Mouse (Mus musculus): ENCODE results near the gene Lysmd2. TPM values are rescaled to one million over a fixed set of nuclear protein-coding genes. Genes with fewer than 3 reads are reported as not detected.
A peak's percentile ranks its signal among the peaks of the same experiment; 100 is the strongest.
"Not testable (repeated sequence)": the region's sequence is repeated elsewhere in the genome, so short reads cannot be mapped to it uniquely, and the experiment has no call there.

The Lysmd2 gene
- polyA plus RNA-seq, 1 experiment from 2014 or later, result 31.5 TPM

DNA sequence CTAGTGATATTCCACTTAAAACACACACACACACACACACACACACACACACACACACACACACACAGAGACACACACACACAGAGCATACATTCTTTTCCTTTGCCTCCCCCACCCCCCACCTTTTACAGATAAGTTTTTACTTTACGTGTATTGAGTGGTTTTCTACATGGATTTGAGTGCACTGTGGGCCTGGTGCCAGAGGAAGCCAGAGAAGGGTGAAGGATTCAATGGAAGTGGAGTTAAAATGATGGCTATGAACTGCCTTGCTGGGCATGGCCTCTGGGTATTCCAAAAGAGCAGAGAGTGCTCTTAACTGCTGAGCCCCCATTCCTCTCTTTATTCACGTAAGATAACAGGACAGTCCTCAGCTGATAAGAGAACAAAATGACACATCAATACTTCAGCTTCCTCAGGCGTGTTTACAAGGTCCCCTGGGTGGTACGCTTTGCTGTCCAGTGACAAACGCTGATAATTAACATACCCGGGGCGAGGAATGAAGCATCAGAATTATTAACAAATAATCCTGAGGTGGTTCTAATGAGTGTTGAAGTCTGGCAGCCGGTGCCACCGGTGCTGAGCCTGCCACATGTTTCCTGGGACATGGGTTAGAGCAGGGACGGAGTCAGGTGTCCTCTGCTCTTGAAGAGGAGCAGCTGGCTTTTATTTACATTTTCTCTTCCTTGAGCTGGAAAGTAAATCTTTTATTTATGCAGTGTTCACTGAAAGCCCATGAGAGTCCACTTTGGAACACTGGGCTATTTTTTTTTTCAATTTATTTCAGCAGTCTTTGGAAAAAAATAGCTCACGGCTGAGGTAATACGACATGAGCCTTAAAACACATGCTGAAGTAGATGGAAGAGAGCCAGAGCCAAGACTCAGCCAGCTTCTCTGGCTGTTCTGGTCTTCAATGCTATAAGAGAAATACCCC, 28.7 kb downstream of the Lysmd2 start:
- Histone ChIP-seq H3K9me3 (ENCODE audit: low read length) (peaks cover 3% of the 10 kb centered on the region; the same call in 1 of the 2 replicates), H3K27ac (ENCODE audit: low read length) (no peak overlapping the region), H3K4me1 (ENCODE audit: insufficient read depth, low read length) (peaks cover 10% of the 10 kb centered on the region; the same call in 1 of the 2 replicates), H3K4me2 (replicated peaks; ENCODE audit: low read depth, low read length) (no peak overlapping the region), H3K4me3 (ENCODE audit: low read length) (no peak overlapping the region), H3K36me3 (ENCODE audit: insufficient read depth, low read length) (no peaks in the 10 kb centered on the region), H3K27me3 (ENCODE audit: insufficient read depth, low read length) (no peaks in the 10 kb centered on the region), H3K9ac (replicated peaks; ENCODE audit: low read length) (no peak overlapping the region)
- peak; percentile 39; the same call in 1 of the 2 replicates for ATAC-seq (ENCODE audit: low FRiP score, low TSS enrichment)
- WGBS, result 41% methylated on average over 12 of the region's 12 CpGs

DNA sequence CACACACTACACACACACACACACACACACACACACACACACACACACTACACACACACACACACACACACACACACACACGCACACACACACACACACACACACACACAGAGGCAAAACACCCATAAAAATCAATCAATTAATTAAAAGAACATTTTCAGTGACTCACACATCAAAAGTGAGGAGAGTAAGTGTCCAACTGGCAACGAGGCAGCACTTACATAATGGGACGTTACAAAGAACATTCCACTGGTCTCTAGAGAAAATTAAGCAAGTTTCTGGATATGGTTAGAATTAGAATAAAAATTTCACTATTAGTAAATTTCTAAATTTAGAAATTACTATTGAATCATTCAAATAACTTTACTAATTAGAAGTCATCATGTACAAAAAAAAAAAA, 30.9 kb downstream of the Lysmd2 start:
- H3K9me3 ChIP-seq (ENCODE audit: low read length), result not testable (repeated sequence)

DNA sequence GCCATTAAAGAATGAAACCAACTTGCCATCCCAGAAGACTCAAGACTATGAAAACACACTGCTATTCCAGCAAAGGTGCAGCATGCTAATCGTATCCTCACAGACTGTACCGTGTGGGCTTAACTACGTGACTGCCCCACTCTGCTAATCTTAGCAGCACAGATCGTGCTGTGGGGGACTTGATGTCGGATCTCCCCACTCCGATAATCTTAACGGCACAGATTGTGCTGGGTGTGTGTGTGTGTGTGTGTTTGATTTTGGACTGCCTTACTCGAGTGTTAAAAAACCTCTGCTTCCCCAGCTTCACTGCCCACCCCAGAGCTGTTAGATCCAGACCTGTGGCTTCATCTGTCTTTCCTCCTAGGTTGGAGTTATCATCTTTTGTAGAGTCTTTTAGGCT, 35.4 kb downstream of the Lysmd2 start:
- no peak overlapping the region for H3K4me2 ChIP-seq (replicated peaks; ENCODE audit: low read depth, low read length)
- ATAC-seq (ENCODE audit: low FRiP score, low TSS enrichment), result no peak
- no peak overlapping the region for H3K27ac ChIP-seq (ENCODE audit: low read length)
- no peaks in the 10 kb centered on the region for H3K27me3 ChIP-seq (ENCODE audit: insufficient read depth, low read length)
- H3K4me1 ChIP-seq (ENCODE audit: insufficient read depth, low read length), result no peaks in the 10 kb centered on the region
- peaks cover 3% of the 10 kb centered on the region; the same call in 1 of the 2 replicates for H3K9me3 ChIP-seq (ENCODE audit: low read length)
- H3K36me3 ChIP-seq (ENCODE audit: insufficient read depth, low read length), result no peaks in the 10 kb centered on the region
- 89% methylated on average over 8 of the region's 8 CpGs for WGBS
- no peak overlapping the region for H3K4me3 ChIP-seq (ENCODE audit: low read length)
- H3K9ac ChIP-seq (replicated peaks; ENCODE audit: low read length), result no peak overlapping the region

More for the DNA sequence above, 30.9 kb downstream of the Lysmd2 start:
- not testable (repeated sequence) for H3K36me3 ChIP-seq (ENCODE audit: insufficient read depth, low read length); H3K4me3 ChIP-seq (ENCODE audit: low read length); H3K27me3 ChIP-seq (ENCODE audit: insufficient read depth, low read length); H3K9ac ChIP-seq (replicated peaks; ENCODE audit: low read length); H3K27ac ChIP-seq (ENCODE audit: low read length); ATAC-seq (ENCODE audit: low FRiP score, low TSS enrichment); H3K4me2 ChIP-seq (replicated peaks; ENCODE audit: low read depth, low read length); H3K4me1 ChIP-seq (ENCODE audit: insufficient read depth, low read length)
- WGBS, result 78% methylated on average over 2 of the region's 3 CpGs

DNA sequence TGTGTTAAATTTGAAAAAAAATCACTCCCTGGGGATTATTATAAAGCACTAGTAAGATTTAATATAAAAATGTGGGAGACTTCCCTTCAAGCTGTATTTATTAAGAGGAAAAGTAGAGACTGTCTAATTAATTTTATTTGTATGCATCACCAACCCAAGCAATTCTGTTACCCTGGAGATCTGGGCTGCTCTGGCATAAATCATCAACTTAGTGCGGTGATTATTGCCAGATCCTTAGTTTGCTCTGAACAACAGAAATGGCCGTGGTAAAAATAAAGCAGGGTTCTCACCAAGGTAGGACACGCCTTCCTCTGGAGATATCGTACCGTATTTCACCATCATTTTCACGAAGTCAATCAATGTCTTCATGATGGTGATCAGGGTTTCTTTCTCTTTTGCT, 39.8 kb downstream of the Lysmd2 start:
- ATAC-seq (ENCODE audit: low FRiP score, low TSS enrichment), result no peak
- H3K36me3 ChIP-seq (ENCODE audit: insufficient read depth, low read length), result no peaks in the 10 kb centered on the region
- 74% methylated on average over 6 of the region's 6 CpGs for WGBS
- H3K4me3 ChIP-seq (ENCODE audit: low read length), result no peak overlapping the region
- H3K27me3 ChIP-seq (ENCODE audit: insufficient read depth, low read length), result no peaks in the 10 kb centered on the region
- H3K4me1 ChIP-seq (ENCODE audit: insufficient read depth, low read length), result 0 out of 2 replicates have a peak, but pooled peaks cover 5% of the 10 kb centered on the region
- H3K9ac ChIP-seq (replicated peaks; ENCODE audit: low read length), result no peak overlapping the region
- H3K27ac ChIP-seq (ENCODE audit: low read length), result no peak overlapping the region
- H3K9me3 ChIP-seq (ENCODE audit: low read length), result no peaks in the 10 kb centered on the region
- no peak overlapping the region for H3K4me2 ChIP-seq (replicated peaks; ENCODE audit: low read depth, low read length)

DNA sequence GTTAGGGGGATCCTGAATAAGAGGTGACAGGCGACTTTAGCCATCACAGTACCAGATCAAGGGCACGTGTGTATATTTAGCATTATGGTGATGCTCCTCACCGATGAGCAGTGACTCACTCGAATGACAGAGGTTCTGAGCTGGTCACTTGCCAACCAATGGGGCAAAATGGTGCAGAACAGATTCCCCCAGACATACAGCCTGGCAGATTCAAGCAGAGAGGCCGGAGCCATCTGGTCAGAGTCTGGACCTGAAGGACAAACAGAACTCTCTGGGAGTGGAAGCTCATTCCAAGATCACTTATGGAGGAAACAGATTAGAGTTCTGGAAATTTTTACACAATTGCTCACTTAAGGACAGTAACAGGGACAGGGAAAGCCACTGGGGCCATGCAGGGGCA, 41.1 kb downstream of the Lysmd2 start:
- 74% methylated on average over 5 of the region's 5 CpGs for WGBS
- no peak overlapping the region for H3K4me2 ChIP-seq (replicated peaks; ENCODE audit: low read depth, low read length)
- no peak overlapping the region for H3K9ac ChIP-seq (replicated peaks; ENCODE audit: low read length)
- H3K4me3 ChIP-seq (ENCODE audit: low read length), result no peak overlapping the region
- H3K27ac ChIP-seq (ENCODE audit: low read length), result no peak overlapping the region
- H3K36me3 ChIP-seq (ENCODE audit: insufficient read depth, low read length), result no peaks in the 10 kb centered on the region
- no peak for ATAC-seq (ENCODE audit: low FRiP score, low TSS enrichment)
- H3K4me1 ChIP-seq (ENCODE audit: insufficient read depth, low read length), result 0 out of 2 replicates have a peak, but pooled peaks cover 5% of the 10 kb centered on the region
- no peaks in the 10 kb centered on the region for H3K9me3 ChIP-seq (ENCODE audit: low read length)
- H3K27me3 ChIP-seq (ENCODE audit: insufficient read depth, low read length), result no peaks in the 10 kb centered on the region

DNA sequence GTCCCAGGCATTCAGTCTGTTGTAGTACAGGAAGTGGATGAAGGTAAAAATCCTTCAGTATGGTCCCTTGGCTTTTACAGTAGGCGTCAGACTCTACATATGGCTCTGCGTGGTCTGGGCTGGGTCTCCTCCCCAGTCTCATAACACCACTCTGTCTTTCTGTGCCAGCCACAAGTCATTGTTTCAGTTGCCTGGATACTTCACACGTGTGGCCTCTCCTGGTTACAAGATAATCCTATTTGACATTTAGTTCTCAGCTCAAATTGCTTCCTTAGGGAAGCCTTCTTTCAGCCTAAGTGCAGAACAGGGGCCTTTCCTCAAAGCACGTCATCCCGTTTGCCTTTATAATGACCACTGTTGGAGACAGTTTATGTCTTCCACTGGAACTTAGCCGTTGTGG, 47.2 kb downstream of the Lysmd2 start:
- Histone ChIP-seq H3K4me2 (replicated peaks; ENCODE audit: low read depth, low read length) (no peak overlapping the region), H3K9ac (replicated peaks; ENCODE audit: low read length) (no peak overlapping the region), H3K4me1 (ENCODE audit: insufficient read depth, low read length) (0 out of 2 replicates have a peak, but pooled peaks cover 5% of the 10 kb centered on the region), H3K27me3 (ENCODE audit: insufficient read depth, low read length) (no peaks in the 10 kb centered on the region), H3K36me3 (ENCODE audit: insufficient read depth, low read length) (no peaks in the 10 kb centered on the region), H3K4me3 (ENCODE audit: low read length) (no peak overlapping the region), H3K27ac (ENCODE audit: low read length) (no peak overlapping the region), H3K9me3 (ENCODE audit: low read length) (no peaks in the 10 kb centered on the region)
- 82% methylated on average over 6 of the region's 6 CpGs for WGBS
- ATAC-seq (ENCODE audit: low FRiP score, low TSS enrichment), result no peak

DNA sequence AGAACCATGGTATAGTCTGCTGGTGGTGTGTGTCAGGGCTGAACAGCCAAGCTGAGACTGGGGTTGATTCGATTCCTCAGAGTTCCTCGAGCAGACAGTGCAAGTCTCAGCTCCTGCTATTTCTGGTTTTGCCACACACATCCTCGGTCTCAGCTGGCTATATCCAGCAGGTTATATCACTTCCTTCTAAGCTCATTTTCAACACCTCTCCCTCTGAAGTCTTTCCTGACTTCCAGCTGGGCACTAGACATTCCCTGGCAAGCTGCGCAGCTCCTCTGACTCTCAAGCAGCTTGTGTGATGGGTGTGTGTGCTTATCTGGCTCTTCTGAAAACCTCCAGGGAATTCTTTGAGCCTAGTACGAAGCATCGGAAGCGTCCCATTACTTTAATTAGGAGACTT, 50.7 kb downstream of the Lysmd2 start:
- H3K9me3 ChIP-seq (ENCODE audit: low read length), result no peaks in the 10 kb centered on the region
- no peak for ATAC-seq (ENCODE audit: low FRiP score, low TSS enrichment)
- no peak overlapping the region for H3K4me2 ChIP-seq (replicated peaks; ENCODE audit: low read depth, low read length)
- WGBS, result 80% methylated on average over 7 of the region's 7 CpGs
- no peak overlapping the region for H3K27ac ChIP-seq (ENCODE audit: low read length)
- no peaks in the 10 kb centered on the region for H3K27me3 ChIP-seq (ENCODE audit: insufficient read depth, low read length)
- H3K9ac ChIP-seq (replicated peaks; ENCODE audit: low read length), result no peak overlapping the region
- no peaks in the 10 kb centered on the region for H3K4me1 ChIP-seq (ENCODE audit: insufficient read depth, low read length)
- H3K4me3 ChIP-seq (ENCODE audit: low read length), result no peak overlapping the region
- H3K36me3 ChIP-seq (ENCODE audit: insufficient read depth, low read length), result no peaks in the 10 kb centered on the region

DNA sequence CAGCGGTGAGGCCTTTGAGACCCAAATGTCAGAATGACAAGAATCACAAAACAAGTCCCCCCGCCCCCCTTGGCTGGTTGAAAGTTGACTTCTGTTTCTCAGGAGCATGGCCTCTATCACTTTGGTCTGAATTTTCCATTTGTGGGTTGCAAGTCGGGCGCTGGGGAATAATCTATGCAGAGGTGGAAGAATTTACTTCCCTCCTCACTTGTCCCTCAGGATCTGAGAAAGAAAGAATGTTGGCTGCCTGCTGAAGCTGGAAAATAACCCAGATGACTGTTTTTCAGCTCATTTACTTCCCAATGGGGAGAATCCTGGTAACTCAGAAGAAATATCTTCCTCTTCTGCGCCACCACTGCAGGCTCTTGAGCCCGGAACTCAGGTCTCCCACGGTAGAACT, 52.8 kb downstream of the Lysmd2 start:
- H3K27ac ChIP-seq (ENCODE audit: low read length), result no peak overlapping the region
- H3K4me1 ChIP-seq (ENCODE audit: insufficient read depth, low read length), result no peaks in the 10 kb centered on the region
- 88% methylated on average over 7 of the region's 7 CpGs for WGBS
- no peaks in the 10 kb centered on the region for H3K9me3 ChIP-seq (ENCODE audit: low read length)
- no peaks in the 10 kb centered on the region; the same call in 1 of the 2 replicates for H3K27me3 ChIP-seq (ENCODE audit: insufficient read depth, low read length)
- H3K36me3 ChIP-seq (ENCODE audit: insufficient read depth, low read length), result no peaks in the 10 kb centered on the region
- ATAC-seq (ENCODE audit: low FRiP score, low TSS enrichment), result no peak
- H3K9ac ChIP-seq (replicated peaks; ENCODE audit: low read length), result no peak overlapping the region
- H3K4me2 ChIP-seq (replicated peaks; ENCODE audit: low read depth, low read length), result no peak overlapping the region
- no peak overlapping the region for H3K4me3 ChIP-seq (ENCODE audit: low read length)

DNA sequence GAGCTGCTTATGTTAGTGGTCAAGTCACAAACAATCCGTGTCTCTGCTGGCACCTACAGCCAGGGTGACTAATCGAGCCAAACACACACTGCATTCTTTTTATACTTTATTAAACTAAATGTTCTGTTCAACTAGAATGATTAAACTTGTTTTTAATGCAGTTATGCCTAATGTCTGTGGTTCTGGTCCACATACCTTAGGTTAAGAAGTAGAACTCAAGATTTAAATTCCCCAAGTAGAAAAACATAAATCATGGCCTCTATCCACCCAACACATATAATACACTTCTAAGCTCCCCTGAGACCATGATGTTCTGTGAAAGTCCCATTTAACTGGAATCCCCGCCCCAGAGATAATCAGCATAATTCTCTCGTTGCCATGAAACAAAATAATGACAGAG, 54.1 kb downstream of the Lysmd2 start:
- no peak overlapping the region for H3K4me2 ChIP-seq (replicated peaks; ENCODE audit: low read depth, low read length)
- H3K9ac ChIP-seq (replicated peaks; ENCODE audit: low read length), result no peak overlapping the region
- no peak overlapping the region for H3K27ac ChIP-seq (ENCODE audit: low read length)
- no peak for ATAC-seq (ENCODE audit: low FRiP score, low TSS enrichment)
- peaks cover 6% of the 10 kb centered on the region for H3K4me1 ChIP-seq (ENCODE audit: insufficient read depth, low read length)
- no peak overlapping the region for H3K4me3 ChIP-seq (ENCODE audit: low read length)
- no peaks in the 10 kb centered on the region; the same call in 1 of the 2 replicates for H3K27me3 ChIP-seq (ENCODE audit: insufficient read depth, low read length)
- no peaks in the 10 kb centered on the region for H3K36me3 ChIP-seq (ENCODE audit: insufficient read depth, low read length)
- 80% methylated on average over 4 of the region's 4 CpGs for WGBS
- no peaks in the 10 kb centered on the region for H3K9me3 ChIP-seq (ENCODE audit: low read length)

DNA sequence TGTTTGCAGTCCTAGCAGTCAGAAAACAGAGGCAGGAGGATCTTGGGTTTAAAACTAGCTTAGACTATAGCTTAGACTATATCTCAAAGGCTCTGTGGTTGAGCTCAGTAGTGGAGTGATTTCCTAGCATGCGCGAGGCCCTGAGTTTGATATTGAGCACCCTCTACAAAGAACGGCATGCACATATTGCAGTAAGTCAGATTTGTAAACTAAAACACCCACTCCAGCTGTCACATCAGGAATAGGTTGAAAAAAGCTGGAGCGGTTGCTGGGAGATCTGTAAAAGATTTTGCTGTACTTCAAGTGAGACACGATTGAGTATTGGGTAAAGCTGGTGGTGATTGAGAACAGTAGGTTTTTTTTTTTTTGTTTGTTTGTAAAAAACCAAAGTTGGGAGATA, 55.1 kb downstream of the Lysmd2 start:
- no peak for ATAC-seq (ENCODE audit: low FRiP score, low TSS enrichment)

More for the DNA sequence above, 55.1 kb downstream of the Lysmd2 start:
- Histone ChIP-seq H3K4me3 (ENCODE audit: low read length) (no peak overlapping the region), H3K9me3 (ENCODE audit: low read length) (no peaks in the 10 kb centered on the region), H3K9ac (replicated peaks; ENCODE audit: low read length) (no peak overlapping the region), H3K4me2 (replicated peaks; ENCODE audit: low read depth, low read length) (no peak overlapping the region), H3K36me3 (ENCODE audit: insufficient read depth, low read length) (no peaks in the 10 kb centered on the region), H3K4me1 (ENCODE audit: insufficient read depth, low read length) (peaks cover 6% of the 10 kb centered on the region), H3K27me3 (ENCODE audit: insufficient read depth, low read length) (no peaks in the 10 kb centered on the region; the same call in 1 of the 2 replicates), H3K27ac (ENCODE audit: low read length) (no peak overlapping the region)
- 92% methylated on average over 5 of the region's 5 CpGs for WGBS
